ENCODE assay signal across 8 mouse cellular contexts in genomic region chr1:168431711-168432231, GRCm38 (mm10). TPM values are rescaled to one million over a fixed set of nuclear protein-coding genes. Genes with fewer than 3 reads are reported as not detected.
A peak's percentile ranks its signal among the peaks of the same experiment; 100 is the strongest.
DNase-seq lines count a peak whose midpoint lies in the region; ATAC-seq and TF ChIP-seq lines count a peak whose summit lies in the region.

No protein-coding gene starts in this region.

- H3K27ac ChIP-seq in lung, embryonic 14.5 days (ENCODE audit: low read depth) = peak overlapping the region; percentile 100
- peak overlapping the region; percentile 57 for H3K27ac ChIP-seq in bone marrow, adult 2 months (ENCODE audit: control insufficient read depth, insufficient read depth, low read depth, low read length, poor library complexity)
- peak overlapping the region; percentile 100 for H3K27ac ChIP-seq in forebrain, embryonic 12.5 days
- peak overlapping the region; percentile 96 for H3K27ac ChIP-seq in hindbrain, postnatal 0 days
- peak overlapping the region; percentile 97 for H3K27ac ChIP-seq in stomach, postnatal 0 days (replicated peaks)

- no peaks in the 10 kb centered on the region for H3K4me1 ChIP-seq in lung, embryonic 14.5 days (ENCODE audit: insufficient read depth)
- H3K4me1 ChIP-seq in bone marrow, adult 2 months (ENCODE audit: control insufficient read depth, insufficient read depth, low read length) = no peaks in the 10 kb centered on the region
- peaks cover 18% of the 10 kb centered on the region for H3K4me1 ChIP-seq in forebrain, embryonic 12.5 days
- H3K4me1 ChIP-seq in hindbrain, postnatal 0 days (ENCODE audit: insufficient read depth, low read length) = peaks cover 5% of the 10 kb centered on the region; the same call in 1 of the 2 replicates
- H3K4me1 ChIP-seq in stomach, postnatal 0 days (replicated peaks; ENCODE audit: control insufficient read depth, insufficient read depth) = 0 out of 2 replicates have a peak, but pooled peaks cover 4% of the 10 kb centered on the region

- peak overlapping the region; percentile 92 for H3K9ac ChIP-seq in lung, embryonic 14.5 days
- H3K9ac ChIP-seq in forebrain, embryonic 12.5 days = peak overlapping the region; percentile 97
- peak overlapping the region; percentile 85 for H3K9ac ChIP-seq in hindbrain, postnatal 0 days (replicated peaks; ENCODE audit: low read length)
- peak overlapping the region; percentile 82 for H3K9ac ChIP-seq in stomach, postnatal 0 days (ENCODE audit: low read length)

- no peaks in the 10 kb centered on the region for H3K9me3 ChIP-seq in lung, embryonic 14.5 days (ENCODE audit: low read depth, low read length)
- H3K9me3 ChIP-seq in forebrain, embryonic 12.5 days = no peaks in the 10 kb centered on the region
- H3K9me3 ChIP-seq in hindbrain, postnatal 0 days (ENCODE audit: low read length) = no peaks in the 10 kb centered on the region
- H3K9me3 ChIP-seq in stomach, postnatal 0 days (ENCODE audit: control insufficient read depth, low read length) = no peaks in the 10 kb centered on the region

- H3K27me3 ChIP-seq in lung, embryonic 14.5 days (ENCODE audit: insufficient read depth, low read length) = no peaks in the 10 kb centered on the region
- H3K27me3 ChIP-seq in forebrain, embryonic 12.5 days = no peaks in the 10 kb centered on the region
- H3K27me3 ChIP-seq in hindbrain, postnatal 0 days (ENCODE audit: insufficient read depth, low read length) = no peaks in the 10 kb centered on the region
- no peaks in the 10 kb centered on the region for H3K27me3 ChIP-seq in stomach, postnatal 0 days (ENCODE audit: control insufficient read depth, insufficient read depth, low read length)

- no peaks in the 10 kb centered on the region for H3K36me3 ChIP-seq in lung, embryonic 14.5 days (ENCODE audit: insufficient read depth)
- no peaks in the 10 kb centered on the region for H3K36me3 ChIP-seq in forebrain, embryonic 12.5 days (replicated peaks)
- no peaks in the 10 kb centered on the region for H3K36me3 ChIP-seq in hindbrain, postnatal 0 days (ENCODE audit: insufficient read depth, low read length)
- H3K36me3 ChIP-seq in stomach, postnatal 0 days (ENCODE audit: control insufficient read depth, insufficient read depth, low read length) = no peaks in the 10 kb centered on the region

- TF ChIP-seq POLR2A in bone marrow, adult 2 months (IDR thresholded peaks at IDR 0.05; ENCODE audit: borderline replicate concordance, control insufficient read depth, low read depth, low read length) = 0 out of 2 replicates have a peak, but pooled peaks have one; percentile 34

- peak; percentile 91 for DNase-seq in lung, embryonic 14.5 days
- no peak for DNase-seq in lung, postnatal 14 days
- DNase-seq in hindbrain, postnatal 0 days (ENCODE audit: low spot score) = no peak
- DNase-seq in stomach, postnatal 0 days (ENCODE audit: low spot score) = no peak
- DNase-seq in cerebellum, adult 11-12 months = no peak

- peak overlapping the region; percentile 68 for H3K4me2 ChIP-seq in lung, embryonic 14.5 days
- peak overlapping the region; percentile 66 for H3K4me2 ChIP-seq in forebrain, embryonic 12.5 days
- peak overlapping the region; percentile 73 for H3K4me2 ChIP-seq in hindbrain, postnatal 0 days (ENCODE audit: low read depth, low read length)
- H3K4me2 ChIP-seq in stomach, postnatal 0 days (replicated peaks; ENCODE audit: low read depth) = peak overlapping the region; percentile 68

- WGBS in lung, embryonic 14.5 days = 0% methylated on average over 14 of the region's 14 CpGs
- WGBS in bone marrow, adult 2 months = under 1% methylated on average over 14 of the region's 14 CpGs
- WGBS in forebrain, embryonic 12.5 days = 1% methylated on average over 14 of the region's 14 CpGs
- WGBS in hindbrain, postnatal 0 days = 0% methylated on average over 14 of the region's 14 CpGs
- under 1% methylated on average over 13 of the region's 14 CpGs for WGBS in stomach, postnatal 0 days

- ATAC-seq in lung, embryonic 14.5 days (ENCODE audit: insufficient read depth) = peak; percentile 94
- peak; percentile 93 for ATAC-seq in forebrain, embryonic 12.5 days (ENCODE audit: low FRiP score)
- ATAC-seq in hindbrain, postnatal 0 days = peak; percentile 91
- ATAC-seq in megakaryocyte-erythroid progenitor cell, adult 5-6 weeks (replicated peaks; ENCODE audit: low FRiP score, low TSS enrichment, poor library complexity, severe bottlenecking) = peak; percentile 30
- ATAC-seq in stomach, postnatal 0 days (ENCODE audit: low FRiP score, low TSS enrichment) = peak; percentile 85

- no peak for TF ChIP-seq CTCF in lung, embryonic 14.5 days (IDR thresholded peaks at IDR 0.05; ENCODE audit: low read depth)
- TF ChIP-seq CTCF in bone marrow, adult 2 months (IDR thresholded peaks at IDR 0.05; ENCODE audit: control insufficient read depth, insufficient read depth, low read length) = no peak
- TF ChIP-seq CTCF in hindbrain, postnatal 0 days (IDR thresholded peaks at IDR 0.05; ENCODE audit: low read depth) = no peak
- no peak for TF ChIP-seq CTCF in stomach, postnatal 0 days (IDR thresholded peaks at IDR 0.05; ENCODE audit: low read depth)

- peak overlapping the region; percentile 69 for H3K4me3 ChIP-seq in lung, embryonic 14.5 days (ENCODE audit: low read depth, low read length)
- H3K4me3 ChIP-seq in bone marrow, adult 2 months (replicated peaks; ENCODE audit: control insufficient read depth, low read depth, low read length) = peak overlapping the region; percentile 78
- peak overlapping the region; percentile 84 for H3K4me3 ChIP-seq in forebrain, embryonic 12.5 days (replicated peaks)
- peak overlapping the region; percentile 91 for H3K4me3 ChIP-seq in hindbrain, postnatal 0 days (ENCODE audit: low read length)
- H3K4me3 ChIP-seq in stomach, postnatal 0 days (ENCODE audit: low read depth, low read length) = peak overlapping the region; percentile 71

- TF ChIP-seq EP300 in stomach, postnatal 0 days (optimal IDR thresholded peaks at IDR 0.05) = no peak

RNA-seq across cellular contexts. Expression of gene Pbx1, which starts 0.3 kb away (rescaled TPM):
- 48.8 TPM in 2 replicates for polyA plus RNA-seq in lung, embryonic 14.5 days (2014; fragmentation: Nextera tagmentation; extraction: Ambion mirVana)
- 8.5 and 12.2 TPM in 2 replicates for polyA plus RNA-seq in bone marrow, adult 2 months (2011; ENCODE audit: insufficient read depth, insufficient read length, low replicate concordance, missing spikeins)
- 69.4 and 72.2 TPM in 2 replicates for polyA plus RNA-seq in forebrain, embryonic 12.5 days (2016; fragmentation: Nextera tagmentation; extraction: Ambion mirVana)
- 44.4 and 51.6 TPM in 2 replicates for total RNA-seq in hindbrain, postnatal 0 days (2014; rRNA removed)
- polyA plus RNA-seq in hindbrain, postnatal 0 days (2015; fragmentation: Nextera tagmentation; extraction: Ambion mirVana) = 33.5 and 37.6 TPM in 2 replicates
- 6.9 and 22.2 TPM in 2 replicates for total RNA-seq in megakaryocyte-erythroid progenitor cell, adult 5-6 weeks (2014; fragmentation: Nextera tagmentation)
- 11.0 and 24.8 TPM in 2 replicates for total RNA-seq in megakaryocyte-erythroid progenitor cell, adult 5-6 weeks (2017)
- polyA plus RNA-seq in stomach, postnatal 0 days (2015; fragmentation: Nextera tagmentation; extraction: Ambion mirVana) = 23.1 and 23.2 TPM in 2 replicates

Comparison
In these comparisons a context has a peak if more than half of its experiments do, and no peak if none do; other contexts are left out.
1. ATAC-seq: peak in every context shown above with its lines; median percentile 94 in lung, embryonic 14.5 days; 93 in forebrain, embryonic 12.5 days; 91 in hindbrain, postnatal 0 days; 85 in stomach, postnatal 0 days; 30 in megakaryocyte-erythroid progenitor cell, adult 5-6 weeks.